Mouse (Mus musculus): ENCODE data around the gene Cartpt. TPM values are rescaled to one million over a fixed set of nuclear protein-coding genes. Genes with fewer than 3 reads are reported as not detected.

The Cartpt gene
- polyA plus RNA-seq, 1 experiment from 2014 or later = 0.19 TPM

DNA sequence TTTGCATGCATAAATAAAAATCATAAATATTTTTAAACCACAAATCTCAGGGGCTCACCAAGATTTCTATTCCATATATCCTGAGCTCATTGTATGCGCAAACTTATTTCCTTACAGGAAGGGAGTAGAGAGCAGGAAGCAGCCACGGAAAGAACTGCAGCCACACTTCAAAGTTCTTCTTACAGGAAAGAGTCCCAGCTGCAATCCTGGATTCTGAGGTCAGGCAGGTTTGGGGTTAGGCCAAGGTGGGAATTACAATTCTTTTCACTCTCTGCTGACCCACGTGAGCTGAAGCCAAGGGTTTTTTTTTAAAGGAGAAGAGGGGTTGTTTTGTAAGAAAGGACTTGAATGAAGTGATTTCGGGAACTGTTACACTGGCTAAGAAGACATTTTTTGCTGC lies 49.9 kb downstream of the Cartpt start:
- Histone ChIP-seq H3K27me3 (ENCODE audit: low read depth, poor library complexity, severe bottlenecking) (no peaks in the 10 kb centered on the region), H3K36me3 (no peaks in the 10 kb centered on the region), H3K4me3 (no peak overlapping the region), H3K9me3 (replicated peaks) (no peaks in the 10 kb centered on the region), H3K4me1 (peaks cover 24% of the 10 kb centered on the region), H3K27ac (no peak overlapping the region)
- DNase-seq (ENCODE audit: low spot score) = no peak
- 43% methylated on average over 4 of the region's 4 CpGs for WGBS

DNA sequence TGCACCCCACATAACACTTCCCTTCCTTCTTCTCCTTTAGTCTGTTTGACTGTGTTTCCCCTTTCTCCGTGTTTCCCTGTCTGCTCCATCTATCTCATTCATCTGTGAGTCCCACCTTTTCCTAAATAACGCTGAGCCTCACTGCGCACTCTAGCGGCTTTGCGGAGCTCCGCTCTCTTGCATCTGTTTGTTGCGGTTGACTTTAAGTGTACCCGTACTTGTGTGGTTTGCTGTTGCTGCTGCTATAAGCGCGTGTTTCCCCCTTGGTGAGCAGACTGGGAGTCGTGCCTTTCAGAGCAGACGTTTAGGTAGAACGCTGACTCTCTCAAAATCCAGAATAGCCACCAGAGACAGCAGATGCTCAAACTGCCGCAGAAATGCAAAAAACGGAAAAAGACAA lies 51.3 kb downstream of the Cartpt start:
- Histone ChIP-seq H3K4me1 (peaks cover 24% of the 10 kb centered on the region), H3K9me3 (replicated peaks) (no peaks in the 10 kb centered on the region), H3K27me3 (ENCODE audit: low read depth, poor library complexity, severe bottlenecking) (no peaks in the 10 kb centered on the region), H3K27ac (no peak overlapping the region), H3K36me3 (no peaks in the 10 kb centered on the region), H3K4me3 (no peak overlapping the region)
- WGBS = 40% methylated on average over 15 of the region's 15 CpGs
- DNase-seq (ENCODE audit: low spot score) = peak; percentile 50

Other genes with a start within 250 kb of the Cartpt start
- 46.0 and 48.3 TPM in 2 replicates for gene Mccc2, start 114.5 kb upstream of the Cartpt start, polyA plus RNA-seq (2016; fragmentation: Nextera tagmentation; extraction: Ambion mirVana)
- gene Bdp1, start 203.0 kb upstream of the Cartpt start, polyA plus RNA-seq (2016; fragmentation: Nextera tagmentation; extraction: Ambion mirVana) = 24.9 and 26.6 TPM in 2 replicates
- 144 and 175 TPM in 2 replicates for gene Serf1, start 206.9 kb upstream of the Cartpt start, polyA plus RNA-seq (2016; fragmentation: Nextera tagmentation; extraction: Ambion mirVana)
- gene Smn1, start 223.8 kb upstream of the Cartpt start, polyA plus RNA-seq (2016; fragmentation: Nextera tagmentation; extraction: Ambion mirVana) = 84.8 and 91.6 TPM in 2 replicates

Measured in limb, embryonic 10.5 days (tissue).